Mouse (Mus musculus): ENCODE data around the gene Clic1.

The Clic1 gene

DNA sequence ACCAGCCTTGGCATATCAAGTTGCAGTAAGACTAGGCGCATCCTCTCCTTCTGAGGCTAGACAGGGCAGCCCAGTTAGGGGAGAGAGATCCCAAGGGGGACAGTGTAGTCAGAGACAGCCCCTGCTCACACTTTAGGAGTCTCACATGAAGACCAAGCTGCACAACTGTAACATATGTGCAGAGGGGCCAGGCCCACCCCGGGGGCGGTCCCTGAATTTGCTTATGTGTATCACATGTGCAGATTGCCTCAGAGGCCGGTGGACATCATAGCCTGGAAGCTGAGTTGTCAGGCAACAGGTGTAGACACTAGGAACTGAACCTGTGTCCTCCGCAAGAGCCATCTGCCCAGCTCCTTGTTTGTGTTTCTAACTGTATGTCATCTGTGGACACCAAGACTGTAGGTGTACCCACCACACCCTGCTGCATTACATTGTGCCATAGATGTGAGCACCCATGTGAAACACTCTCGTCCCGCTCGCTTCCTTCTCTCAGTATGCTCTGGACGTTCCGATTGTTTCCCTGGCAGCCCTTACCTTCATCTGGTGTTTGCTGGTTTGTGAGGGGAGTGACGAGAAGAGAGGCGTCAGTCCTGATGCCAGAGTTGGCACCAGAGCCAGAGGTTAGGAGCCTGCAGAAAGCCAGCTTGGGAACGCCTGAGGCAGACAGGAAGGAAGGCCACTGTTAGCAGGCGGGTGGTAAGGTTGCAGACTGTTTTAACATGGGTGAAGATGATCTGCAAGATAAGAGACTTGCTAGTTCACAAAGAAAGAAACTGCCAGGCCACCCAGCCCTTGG, 42.8 kb downstream of the Clic1 start:
- no peak for DNase-seq (ENCODE audit: low spot score in 2 of 2)

GRCm38 (mm10) chr17:35094475-35095365, 45.0 kb downstream of the Clic1 start:
- no peak for DNase-seq (ENCODE audit: low spot score in 2 of 2)

GRCm38 (mm10) chr17:35096597-35096996, 46.8 kb downstream of the Clic1 start:
- DNase-seq (ENCODE audit: low spot score in 2 of 2) = no peak

DNA sequence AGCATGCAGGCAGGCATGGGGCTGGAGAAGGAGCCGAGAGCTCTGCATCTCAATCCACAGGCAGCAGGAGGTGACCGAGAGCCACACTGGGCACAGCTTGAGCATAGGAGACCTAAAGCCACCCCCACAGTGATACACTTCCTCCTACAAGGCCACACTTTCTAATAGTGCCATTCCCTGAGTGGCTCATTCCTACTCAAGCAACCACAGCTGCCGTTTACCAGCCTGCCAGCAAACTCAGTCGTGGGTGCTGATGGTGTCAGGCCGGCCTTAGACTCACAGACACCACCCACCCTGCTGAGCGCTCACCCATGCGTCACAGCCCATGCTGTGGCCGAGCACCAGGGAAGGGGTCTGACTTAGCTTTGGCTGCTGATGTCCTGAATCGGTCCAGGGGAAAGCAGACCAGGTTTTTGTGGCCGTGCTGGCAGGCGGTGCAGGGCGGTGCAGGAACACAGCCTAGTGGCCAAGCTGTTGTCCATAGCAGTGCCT, 47.4 kb downstream of the Clic1 start:
- DNase-seq (ENCODE audit: low spot score in 2 of 2) = no peak

DNA sequence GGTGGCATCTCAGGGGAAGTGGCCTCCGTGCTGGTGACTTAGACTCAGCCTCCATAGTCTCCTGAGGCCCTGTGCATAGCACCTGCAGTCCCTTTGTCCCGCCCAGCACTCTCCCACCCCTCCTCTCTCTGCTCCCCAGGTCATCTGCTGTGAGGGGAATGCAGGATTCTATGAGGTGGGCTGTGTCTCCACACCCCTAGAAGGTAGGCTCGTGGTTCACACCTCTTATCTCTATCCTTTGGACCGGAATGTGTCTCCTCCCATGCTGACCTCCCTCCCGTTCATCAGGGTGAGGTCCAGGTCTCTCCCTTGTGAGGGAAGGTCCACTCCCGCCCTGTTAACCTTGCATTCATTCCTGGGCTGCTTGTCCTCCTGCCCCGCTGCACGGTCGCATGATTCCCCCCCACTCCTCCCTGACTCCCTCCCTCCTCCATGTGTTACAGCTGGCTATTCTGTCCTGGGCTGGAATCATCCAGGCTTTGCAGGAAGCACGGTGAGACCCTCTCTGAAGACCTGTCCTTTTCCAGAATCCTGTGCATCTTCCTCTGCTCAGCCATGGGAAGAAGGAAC, 50.5 kb downstream of the Clic1 start:
- no peak for DNase-seq (ENCODE audit: low spot score in 2 of 2)

- DNase-seq (ENCODE audit: low spot score in 2 of 2) = no peak
Measured at GRCm38 (mm10) chr17:35101161-35101560, 51.4 kb downstream of the Clic1 start.

DNA sequence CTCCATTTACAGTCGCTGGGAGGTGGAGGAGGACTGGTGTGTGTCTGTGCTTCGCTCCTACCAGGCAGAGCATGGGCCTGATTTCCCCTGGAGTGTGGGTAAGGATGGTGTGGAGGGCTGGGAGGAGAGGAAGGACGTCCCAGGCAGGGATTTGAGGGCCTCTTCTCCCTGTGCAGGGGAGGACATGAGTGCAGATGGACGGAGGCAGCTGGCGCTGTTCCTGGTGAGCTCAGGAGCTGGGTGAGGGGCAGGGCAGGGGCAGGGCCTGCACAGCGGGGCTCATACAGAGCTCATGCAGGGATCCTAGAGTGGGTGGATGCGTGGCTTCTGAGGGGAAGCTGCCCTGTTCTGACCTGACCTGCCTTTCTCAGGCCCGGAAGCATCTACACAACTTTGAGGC, 52.5 kb downstream of the Clic1 start:
- no peak for DNase-seq (ENCODE audit: low spot score in 2 of 2)

DNA sequence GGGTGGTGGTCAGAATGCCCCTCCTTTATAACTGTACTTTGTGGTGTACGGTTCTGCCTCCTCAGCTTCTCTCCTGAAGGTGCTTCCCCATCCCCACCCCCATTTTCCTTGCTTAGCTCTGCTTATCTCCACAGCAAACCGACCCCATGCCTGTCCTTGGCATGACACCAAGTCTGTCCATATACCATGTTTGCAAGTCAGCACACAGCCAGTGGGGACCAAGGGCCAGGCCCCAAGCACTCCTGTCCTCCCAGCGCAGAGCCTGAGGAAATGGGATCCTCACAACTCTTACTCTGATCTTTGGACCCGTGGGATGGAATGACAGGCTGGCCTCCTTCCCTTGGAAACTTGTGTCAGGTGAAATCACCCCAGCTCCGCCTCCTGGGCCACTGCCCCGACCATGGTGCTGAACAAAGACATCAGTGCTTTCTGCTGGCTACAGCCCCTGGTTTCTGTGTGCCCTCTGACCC, 53.5 kb downstream of the Clic1 start:
- no peak for DNase-seq (ENCODE audit: low spot score in 2 of 2)

DNA sequence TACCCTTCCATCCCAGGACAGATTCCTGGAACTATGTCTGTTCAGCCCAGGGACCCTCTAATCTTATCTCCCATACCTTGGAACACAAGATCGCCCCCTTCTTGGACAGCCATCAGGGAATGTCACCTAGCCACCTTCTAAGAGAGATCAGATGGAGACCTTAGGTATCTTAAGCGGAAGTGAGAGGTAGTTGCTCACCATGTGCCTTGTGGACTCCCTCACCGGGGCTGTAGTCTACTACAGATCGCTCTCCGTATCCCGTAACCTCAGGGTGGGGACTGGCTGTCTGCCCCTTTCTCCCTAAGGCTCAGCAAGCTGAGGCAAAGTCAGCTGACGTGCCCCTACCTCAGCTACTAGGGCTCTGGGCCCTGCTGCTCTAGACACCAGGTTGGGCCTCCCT, 54.3 kb downstream of the Clic1 start:
- no peak for DNase-seq (ENCODE audit: low spot score in 2 of 2)

- DNase-seq (ENCODE audit: low spot score in 2 of 2) = no peak
Measured at GRCm38 (mm10) chr17:35104754-35105153, 55.0 kb downstream of the Clic1 start.

DNA sequence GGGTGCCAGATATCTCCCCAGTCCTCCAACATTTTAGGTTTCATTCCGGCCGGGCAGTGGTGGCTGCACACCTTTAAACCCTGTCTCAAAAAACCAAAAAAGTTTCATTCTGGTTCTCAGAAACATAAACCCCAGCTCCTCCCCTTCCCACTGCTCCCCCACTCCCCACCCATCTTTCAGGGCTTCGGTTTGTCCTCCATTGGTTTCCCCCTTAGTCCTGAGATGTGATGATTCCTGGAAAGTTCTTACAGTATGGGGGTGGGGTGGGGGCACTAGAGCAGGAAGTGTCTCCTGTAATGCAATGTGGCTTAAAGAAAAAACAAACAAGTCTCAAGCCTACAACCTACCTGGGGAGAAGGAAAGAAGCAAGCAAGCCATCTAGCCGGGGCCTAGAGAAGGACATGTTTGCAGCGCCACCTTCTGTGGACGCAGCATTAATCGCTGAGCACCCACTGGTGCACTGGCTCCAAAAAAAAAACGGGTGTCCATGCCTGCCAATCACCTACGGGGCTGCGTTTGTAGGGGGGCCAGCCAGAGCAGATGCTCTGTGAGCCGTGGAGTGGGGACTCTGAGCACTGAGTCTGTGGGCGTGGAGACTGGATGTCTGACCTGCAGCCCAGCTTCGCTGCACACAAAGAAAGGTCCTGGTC, 56.1 kb downstream of the Clic1 start:
- no peak for DNase-seq (ENCODE audit: low spot score in 2 of 2)

DNA sequence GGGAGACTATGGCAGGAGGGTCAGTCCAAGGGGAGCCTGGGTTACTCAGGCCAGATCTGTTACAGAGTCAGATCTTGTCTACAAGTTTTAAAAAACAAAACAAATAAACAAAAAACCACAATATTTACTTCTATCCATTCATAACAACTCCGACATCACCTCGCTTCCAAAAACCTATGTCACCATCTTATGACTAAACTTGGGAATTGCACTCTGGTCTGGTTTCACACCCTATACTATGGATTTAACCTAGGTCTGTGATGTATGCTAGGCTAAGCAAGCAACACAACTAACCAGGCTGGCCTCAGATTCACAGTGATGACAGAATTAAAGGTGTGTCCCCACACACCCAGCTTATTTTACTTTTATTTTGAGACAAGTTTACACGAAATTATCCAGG, 56.8 kb downstream of the Clic1 start:
- no peak for DNase-seq (ENCODE audit: low spot score in 2 of 2)

- DNase-seq (ENCODE audit: low spot score in 2 of 2) = no peak
Measured at GRCm38 (mm10) chr17:35108097-35108496, 58.3 kb downstream of the Clic1 start, which contains the start of gene Ly6g5c. Gene Ly6g5c, plus strand, starts transcription at chr17:35108279.

All from heart, adult 9 months (tissue).